Mouse (Mus musculus): ENCODE results near the gene Senp1.

- TF ChIP-seq POLR2A (IDR thresholded peaks at IDR 0.05; ENCODE audit: borderline replicate concordance, extremely low read depth, low read depth, low read length) (no peak), CTCF (IDR thresholded peaks at IDR 0.05; ENCODE audit: insufficient read depth, low read length) (no peak)
These were observed 47.3 kb upstream of the Senp1 start for GRCm38 (mm10) chr15:98140809-98141208.

Data from lung, adult 2 months (tissue).